Mouse (Mus musculus): ENCODE data around the gene Vezf1. TPM values are rescaled to one million over a fixed set of nuclear protein-coding genes. Genes with fewer than 3 reads are reported as not detected.
A peak's percentile ranks its signal among the peaks of the same experiment; 100 is the strongest.

The Vezf1 gene
- polyA plus RNA-seq, 1 experiment = not detected

GRCm38 (mm10) chr11:88048961-88049670, 19.0 kb upstream of the Vezf1 start:
- Histone ChIP-seq H3K27ac (ENCODE audit: insufficient read depth, low read depth, low read length) (no peak overlapping the region), H3K4me1 (ENCODE audit: control insufficient read depth, insufficient read depth, low read length) (peaks cover 5% of the 10 kb centered on the region; the same call in 1 of the 2 replicates), H3K4me3 (ENCODE audit: insufficient read depth, low read depth, low read length) (peak overlapping the region; percentile 41)
- 12% methylated on average over 26 of the region's 26 CpGs for WGBS
- no peak for TF ChIP-seq CTCF (IDR thresholded peaks at IDR 0.05; ENCODE audit: insufficient read depth, low read depth, low read length)
- no peak for TF ChIP-seq POLR2A (IDR thresholded peaks at IDR 0.05; ENCODE audit: insufficient read depth, low read depth, low read length)

- H3K4me1 ChIP-seq (ENCODE audit: control insufficient read depth, insufficient read depth, low read length) = peaks cover 5% of the 10 kb centered on the region; the same call in 1 of the 2 replicates
Measured at GRCm38 (mm10) chr11:88049732-88050131, 18.3 kb upstream of the Vezf1 start.

GRCm38 (mm10) chr11:88052638-88053037, 15.4 kb upstream of the Vezf1 start:
- WGBS = 35% methylated on average over 4 of the region's 4 CpGs
- no peak overlapping the region for H3K4me3 ChIP-seq (ENCODE audit: insufficient read depth, low read depth, low read length)
- H3K27ac ChIP-seq (ENCODE audit: insufficient read depth, low read depth, low read length) = no peak overlapping the region
- H3K4me1 ChIP-seq (ENCODE audit: control insufficient read depth, insufficient read depth, low read length) = peaks cover 3% of the 10 kb centered on the region; the same call in 1 of the 2 replicates
- TF ChIP-seq CTCF (IDR thresholded peaks at IDR 0.05; ENCODE audit: insufficient read depth, low read depth, low read length) (no peak), POLR2A (IDR thresholded peaks at IDR 0.05; ENCODE audit: insufficient read depth, low read depth, low read length) (no peak)

More at GRCm38 (mm10) chr11:88049732-88050131, 18.3 kb upstream of the Vezf1 start:
- Histone ChIP-seq H3K27ac (ENCODE audit: insufficient read depth, low read depth, low read length) (no peak overlapping the region), H3K4me3 (ENCODE audit: insufficient read depth, low read depth, low read length) (no peak overlapping the region)
- TF ChIP-seq POLR2A (IDR thresholded peaks at IDR 0.05; ENCODE audit: insufficient read depth, low read depth, low read length) = no peak
- no peak for TF ChIP-seq CTCF (IDR thresholded peaks at IDR 0.05; ENCODE audit: insufficient read depth, low read depth, low read length)

- TF ChIP-seq CTCF (IDR thresholded peaks at IDR 0.05; ENCODE audit: insufficient read depth, low read depth, low read length) (no peak), POLR2A (IDR thresholded peaks at IDR 0.05; ENCODE audit: insufficient read depth, low read depth, low read length) (no peak)
- 43% methylated on average over 3 of the region's 3 CpGs for WGBS
- no peak overlapping the region for H3K4me3 ChIP-seq (ENCODE audit: insufficient read depth, low read depth, low read length)
- H3K27ac ChIP-seq (ENCODE audit: insufficient read depth, low read depth, low read length) = no peak overlapping the region
- peaks cover 3% of the 10 kb centered on the region; the same call in 1 of the 2 replicates for H3K4me1 ChIP-seq (ENCODE audit: control insufficient read depth, insufficient read depth, low read length)
Measured at GRCm38 (mm10) chr11:88053821-88054220, 14.3 kb upstream of the Vezf1 start.

GRCm38 (mm10) chr11:88054589-88054988, 13.5 kb upstream of the Vezf1 start:
- no peak for TF ChIP-seq POLR2A (IDR thresholded peaks at IDR 0.05; ENCODE audit: insufficient read depth, low read depth, low read length)
- TF ChIP-seq CTCF (IDR thresholded peaks at IDR 0.05; ENCODE audit: insufficient read depth, low read depth, low read length) = no peak
- Histone ChIP-seq H3K4me1 (ENCODE audit: control insufficient read depth, insufficient read depth, low read length) (no peaks in the 10 kb centered on the region), H3K4me3 (ENCODE audit: insufficient read depth, low read depth, low read length) (no peak overlapping the region), H3K27ac (ENCODE audit: insufficient read depth, low read depth, low read length) (no peak overlapping the region)
- WGBS = 61% methylated on average over 1 of the region's 1 CpGs

GRCm38 (mm10) chr11:88055777-88056176, 12.3 kb upstream of the Vezf1 start:
- TF ChIP-seq POLR2A (IDR thresholded peaks at IDR 0.05; ENCODE audit: insufficient read depth, low read depth, low read length) (no peak), CTCF (IDR thresholded peaks at IDR 0.05; ENCODE audit: insufficient read depth, low read depth, low read length) (no peak)
- H3K27ac ChIP-seq (ENCODE audit: insufficient read depth, low read depth, low read length) = no peak overlapping the region
- no peak overlapping the region for H3K4me3 ChIP-seq (ENCODE audit: insufficient read depth, low read depth, low read length)
- 85% methylated on average over 2 of the region's 2 CpGs for WGBS
- no peaks in the 10 kb centered on the region for H3K4me1 ChIP-seq (ENCODE audit: control insufficient read depth, insufficient read depth, low read length)

GRCm38 (mm10) chr11:88057788-88058187, 10.3 kb upstream of the Vezf1 start:
- no peak overlapping the region for H3K4me3 ChIP-seq (ENCODE audit: insufficient read depth, low read depth, low read length)
- H3K4me1 ChIP-seq (ENCODE audit: control insufficient read depth, insufficient read depth, low read length) = no peaks in the 10 kb centered on the region
- TF ChIP-seq POLR2A (IDR thresholded peaks at IDR 0.05; ENCODE audit: insufficient read depth, low read depth, low read length) (no peak), CTCF (IDR thresholded peaks at IDR 0.05; ENCODE audit: insufficient read depth, low read depth, low read length) (no peak)
- H3K27ac ChIP-seq (ENCODE audit: insufficient read depth, low read depth, low read length) = no peak overlapping the region
- WGBS = 82% methylated on average over 2 of the region's 2 CpGs

GRCm38 (mm10) chr11:88059141-88059540, 8.9 kb upstream of the Vezf1 start:
- Histone ChIP-seq H3K27ac (ENCODE audit: insufficient read depth, low read depth, low read length) (no peak overlapping the region), H3K4me3 (ENCODE audit: insufficient read depth, low read depth, low read length) (no peak overlapping the region), H3K4me1 (ENCODE audit: control insufficient read depth, insufficient read depth, low read length) (no peaks in the 10 kb centered on the region)
- 45% methylated on average over 2 of the region's 2 CpGs for WGBS
- TF ChIP-seq CTCF (IDR thresholded peaks at IDR 0.05; ENCODE audit: insufficient read depth, low read depth, low read length) = no peak
- no peak for TF ChIP-seq POLR2A (IDR thresholded peaks at IDR 0.05; ENCODE audit: insufficient read depth, low read depth, low read length)

- TF ChIP-seq POLR2A (IDR thresholded peaks at IDR 0.05; ENCODE audit: insufficient read depth, low read depth, low read length) (no peak), CTCF (IDR thresholded peaks at IDR 0.05; ENCODE audit: insufficient read depth, low read depth, low read length) (no peak)
- Histone ChIP-seq H3K27ac (ENCODE audit: insufficient read depth, low read depth, low read length) (no peak overlapping the region), H3K4me3 (ENCODE audit: insufficient read depth, low read depth, low read length) (no peak overlapping the region), H3K4me1 (ENCODE audit: control insufficient read depth, insufficient read depth, low read length) (no peaks in the 10 kb centered on the region)
- 68% methylated on average over 2 of the region's 2 CpGs for WGBS
Measured at GRCm38 (mm10) chr11:88061892-88062625, 6.0 kb upstream of the Vezf1 start.
